Mouse (Mus musculus): Measurements from ENCODE around the gene Olfr1414. TPM values are rescaled to one million over a fixed set of nuclear protein-coding genes. Genes with fewer than 3 reads are reported as not detected.
A peak's percentile ranks its signal among the peaks of the same experiment; 100 is the strongest.
"Not testable (repeated sequence)": the region's sequence is repeated elsewhere in the genome, so short reads cannot be mapped to it uniquely, and the experiment has no call there.

The Olfr1414 gene
- total RNA-seq (2021): not detected
- long read RNA-seq, experiment 1: 0 reads
- long read RNA-seq, experiment 2: 0 reads

DNA sequence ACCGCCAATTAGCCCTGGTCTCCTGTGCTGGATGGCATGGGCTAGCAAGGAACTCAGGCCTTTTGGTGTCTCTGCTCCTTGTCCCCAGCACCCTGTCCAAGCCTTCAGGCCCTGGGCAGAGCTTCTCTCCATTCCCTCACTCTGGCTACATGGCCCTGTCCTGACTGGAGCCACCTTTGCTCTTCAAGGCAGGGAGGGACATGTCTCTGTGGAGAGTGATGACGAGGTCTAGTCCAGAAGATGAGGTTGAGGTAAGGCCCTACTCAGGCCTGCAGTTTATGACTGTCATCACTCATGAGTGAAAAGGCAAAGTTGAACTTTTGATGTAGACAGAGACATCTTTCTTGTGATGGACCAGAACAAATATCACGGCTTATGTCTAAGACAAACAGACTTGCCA lies at the start of gene Olfr1414:
Gene Olfr1414 (minus strand): TSS at position 101 of the 400 bp plus-strand sequence.
- DNase-seq: no peak

GRCm38 (mm10) chr1:92545929-92546328 lies 27.5 kb upstream of the Olfr1414 start:
- DNase-seq: no peak

DNA sequence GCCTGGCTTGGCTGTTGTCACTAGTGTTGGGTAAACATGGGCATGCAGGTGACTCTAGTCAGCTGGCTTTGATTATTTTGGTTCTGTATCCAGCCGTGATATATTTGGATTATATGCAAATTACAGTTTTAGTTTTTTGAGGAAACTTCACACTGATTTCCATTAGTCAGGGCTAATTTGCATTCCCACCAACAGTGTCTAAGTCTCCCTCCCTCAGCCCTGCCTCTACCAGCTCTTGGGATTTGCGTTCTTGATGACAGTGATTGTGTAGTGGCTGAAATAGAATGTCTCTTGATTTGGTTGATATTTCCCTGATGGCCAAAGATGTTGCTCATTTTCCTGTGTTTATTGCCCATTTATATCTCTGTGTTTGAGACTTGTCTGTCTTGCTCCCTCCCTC lies 20.6 kb upstream of the Olfr1414 start:
- no peak for DNase-seq

- DNase-seq: no peak
Observed at GRCm38 (mm10) chr1:92536972-92537371, 18.5 kb upstream of the Olfr1414 start.

DNA sequence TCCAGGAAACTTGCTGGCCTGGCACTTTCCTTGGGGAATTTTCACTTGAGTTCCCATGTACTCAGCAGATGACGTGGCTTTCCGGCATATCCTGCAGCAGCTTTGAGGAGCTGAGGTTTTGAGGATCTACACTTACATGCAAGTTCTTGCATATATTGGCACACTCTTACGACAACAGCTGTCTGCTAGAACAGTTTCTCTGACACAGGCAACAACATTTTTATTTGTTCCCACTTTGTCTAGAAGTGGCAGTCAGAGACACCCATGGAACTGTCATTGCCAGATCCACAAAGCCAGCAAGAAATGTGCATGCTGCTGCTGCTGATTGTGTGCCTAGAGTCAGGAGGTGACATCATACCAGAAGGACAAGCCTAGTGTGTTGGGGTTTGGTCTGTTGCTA lies 5.3 kb upstream of the Olfr1414 start:
- DNase-seq: no peak

DNA sequence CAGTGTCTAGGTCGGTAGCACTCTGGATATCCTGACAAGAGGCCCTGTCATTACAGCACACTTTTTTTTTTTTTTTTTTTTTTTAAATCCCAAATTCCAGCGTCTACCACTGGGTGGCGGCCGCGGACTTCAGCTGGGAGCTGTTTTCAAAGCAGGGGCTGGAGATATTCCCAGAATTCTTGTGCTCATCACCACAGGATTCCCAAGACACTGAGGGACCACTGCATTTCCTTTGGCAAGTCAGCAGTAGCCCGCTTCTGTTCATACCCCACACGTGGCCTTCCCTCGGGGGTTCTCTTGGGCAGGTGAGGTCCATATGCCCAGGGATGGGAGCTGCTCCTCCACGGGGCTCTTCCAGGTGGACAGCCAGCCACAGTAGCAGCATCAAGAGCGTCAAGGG lies 2.9 kb upstream of the Olfr1414 start:
- DNase-seq: no peak

GRCm38 (mm10) chr1:92519046-92519445 lies 585 bp upstream of the Olfr1414 start:
- no peak for DNase-seq

GRCm38 (mm10) chr1:92515390-92515789 lies 3.1 kb downstream of the Olfr1414 start:
- no peak for DNase-seq

GRCm38 (mm10) chr1:92511646-92512045 lies 6.8 kb downstream of the Olfr1414 start:
- not testable (repeated sequence) for DNase-seq

DNA sequence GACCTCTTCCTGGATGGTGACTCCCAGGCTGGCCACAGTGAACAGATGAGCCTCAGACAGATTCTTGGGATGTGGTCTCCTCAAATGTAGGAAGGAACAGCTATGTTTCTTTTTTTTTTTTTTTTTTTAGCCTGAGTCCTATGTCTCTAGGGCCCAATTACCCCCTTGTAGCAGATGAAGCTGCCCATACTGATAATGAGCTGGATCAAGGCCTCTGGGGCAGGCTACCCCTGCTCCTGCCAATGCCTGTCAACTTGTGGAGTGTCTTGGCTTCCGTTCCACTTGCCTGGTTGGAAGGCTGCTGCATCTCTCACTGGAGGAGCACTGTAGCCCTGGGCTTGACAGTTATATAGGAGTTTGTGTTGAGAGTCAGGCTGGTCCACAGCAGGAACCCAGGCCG lies 22.5 kb downstream of the Olfr1414 start, which contains the start of gene Olfr1415:
Gene Olfr1415 (minus strand): TSS at position 101 of the 400 bp plus-strand sequence.
- DNase-seq: no peak

DNA sequence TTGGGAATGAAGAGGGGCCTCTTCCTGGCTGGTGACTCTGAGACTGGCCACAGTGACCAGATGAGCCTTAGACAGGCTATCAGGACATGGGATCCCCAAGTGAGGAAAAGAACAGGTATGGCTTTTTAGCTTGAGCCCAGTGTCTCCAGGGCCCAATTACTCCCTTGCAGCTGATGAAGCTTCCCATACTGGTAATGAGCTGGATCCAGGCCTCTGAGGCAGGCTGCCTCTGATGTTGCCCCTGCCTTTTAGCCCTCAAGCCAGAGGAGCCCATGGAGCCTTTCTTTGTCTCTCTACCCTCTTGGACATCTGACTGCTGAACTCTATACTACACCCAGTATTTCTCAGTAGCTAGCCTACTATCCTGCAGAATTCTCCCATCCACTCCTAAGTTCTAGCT lies 33.4 kb downstream of the Olfr1414 start, which contains the start of gene Olfr1416:
Gene Olfr1416 (minus strand): TSS at position 101 of the 400 bp plus-strand sequence.
- DNase-seq: no peak

GRCm38 (mm10) chr1:92474066-92474578 lies 44.3 kb downstream of the Olfr1414 start:
- no peak for DNase-seq

- peak; percentile 85 for DNase-seq
Observed at GRCm38 (mm10) chr1:92473165-92474041, 45.1 kb downstream of the Olfr1414 start, which contains the start of gene Ndufa10. TSS of gene Ndufa10 (minus strand) at chr1:92473860.

- DNase-seq: no peak
Observed at GRCm38 (mm10) chr1:92468891-92469290, 49.6 kb downstream of the Olfr1414 start.

GRCm38 (mm10) chr1:92458416-92458815 lies 60.0 kb downstream of the Olfr1414 start:
- no peak for DNase-seq

DNA sequence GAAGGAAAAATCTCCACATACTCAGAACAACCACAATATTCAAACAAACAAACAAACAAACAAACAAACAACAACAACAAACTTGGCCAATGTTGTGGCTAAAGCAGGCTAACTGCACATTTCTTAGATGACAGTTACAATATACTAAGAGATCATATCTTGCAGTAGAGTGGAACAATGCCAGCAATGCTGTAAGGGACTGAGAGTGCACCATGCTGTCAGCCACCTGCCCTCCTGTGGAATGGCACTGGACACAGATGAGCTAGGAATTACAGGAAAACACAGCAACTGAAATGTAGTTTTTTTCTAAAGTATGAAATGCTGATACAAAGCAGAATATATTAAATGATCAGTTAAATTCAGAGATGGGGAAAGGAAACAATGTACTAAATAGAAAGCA lies 60.7 kb downstream of the Olfr1414 start:
- no peak for DNase-seq

Small RNA genes lying within 50 kb of the gene (microRNA-seq; reads per million reads assigned to microRNA genes)
- gene Mir6900 (ENCODE audit: borderline replicate concordance in 2 of 2): 2.4 to 4.4 reads per million in 2 experiments

Other genes with a start within 250 kb of the Olfr1414 start
- 100 to 1,000 TPM; 458 to 459 TPM for gene Ndufa10, start 44.8 kb downstream of the Olfr1414 start, total RNA-seq (2021)
- not detected for gene Olfr1416, start 33.5 kb downstream of the Olfr1414 start, total RNA-seq (2021)
- not detected for gene Olfr1415, start 22.6 kb downstream of the Olfr1414 start, total RNA-seq (2021)
- not detected for gene Olfr1413, start 52.7 kb upstream of the Olfr1414 start, total RNA-seq (2021)
- not detected for gene Olfr1412, start 67.1 kb upstream of the Olfr1414 start, total RNA-seq (2021)
- not detected for gene Olfr1411, start 75.8 kb upstream of the Olfr1414 start, total RNA-seq (2021)
- gene Olfr1410, start 87.1 kb upstream of the Olfr1414 start, total RNA-seq (2021): not detected
- gene Olfr12, start 99.1 kb upstream of the Olfr1414 start, total RNA-seq (2021): not detected
- 100 to 1,000 TPM; 187 to 194 TPM for gene Cops9, start 123.3 kb upstream of the Olfr1414 start, total RNA-seq (2021)
- not detected for gene Otos, start 130.2 kb upstream of the Olfr1414 start, total RNA-seq (2021)